Mouse (Mus musculus) layer of hippocampus, adult 9-10 months (tissue): ENCODE results near the gene Fetub.

Experiments
- DNase-seq: peaks from one replicate; pipeline ENCODE4 v3.0.0; 2022; ENCODE audit warnings: low spot score

Fetub gene

DNA sequence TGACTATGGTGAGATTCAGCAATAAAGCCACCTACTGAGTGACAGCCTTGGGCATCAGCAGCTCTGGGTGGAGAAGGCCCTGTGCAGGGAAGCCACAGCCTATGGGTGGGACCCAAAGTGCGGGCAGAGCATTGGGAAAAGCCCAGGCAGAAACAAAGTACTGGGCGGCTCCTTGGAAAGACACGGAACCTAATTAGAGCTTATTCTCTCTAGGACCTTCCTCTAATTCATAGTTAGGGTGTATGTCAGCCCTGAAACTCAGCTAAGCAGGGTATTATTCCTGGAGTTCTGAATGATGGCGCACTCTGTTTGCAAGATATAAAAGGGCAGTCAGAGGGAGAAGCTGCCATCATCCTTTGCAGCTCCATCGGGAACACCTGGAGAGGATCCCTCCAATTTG lies at the start of gene Fetub:
Gene Fetub (plus strand): TSS at position 301 of the 400 bp plus-strand sequence.
- no peak for DNase-seq

DNA sequence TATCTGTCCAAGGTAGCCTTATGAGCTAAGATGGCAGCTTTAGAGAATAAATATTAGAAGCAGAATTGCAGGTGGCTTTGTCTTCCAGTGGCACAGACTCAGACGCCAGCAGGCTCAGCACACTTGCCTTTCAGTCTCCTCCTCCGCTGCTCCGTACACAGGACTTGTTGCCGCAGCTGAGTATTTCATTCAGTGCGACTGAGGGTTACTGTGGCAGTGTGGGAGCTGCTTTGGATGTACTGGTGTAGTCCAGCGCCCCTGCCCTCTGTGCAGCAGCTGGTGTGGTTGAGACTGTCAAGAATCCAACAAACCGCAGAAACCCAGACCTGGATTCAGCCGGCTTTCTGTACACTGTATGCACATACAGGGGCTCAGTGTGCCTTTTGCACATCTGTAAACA lies 45.7 kb upstream of the Fetub start:
- no peak for DNase-seq

DNA sequence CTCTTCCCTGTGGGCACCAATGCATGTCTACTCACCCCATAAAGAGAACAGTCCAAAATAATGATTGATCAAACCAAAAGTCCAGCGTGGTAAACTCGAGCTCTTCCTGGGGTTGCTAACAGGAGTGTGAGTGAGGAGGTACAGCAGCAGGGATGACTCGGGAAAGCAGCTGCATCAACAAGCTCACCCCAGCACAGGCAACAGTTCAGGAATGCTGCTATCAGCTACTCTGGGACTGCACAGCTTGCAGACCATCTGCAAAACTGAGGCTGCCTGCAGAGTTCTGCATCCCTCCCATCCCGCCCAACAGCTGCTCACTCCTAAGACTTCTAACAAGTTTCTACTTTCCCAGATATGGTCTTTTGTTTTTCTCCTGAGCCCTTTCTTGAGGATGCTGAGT lies 44.8 kb upstream of the Fetub start:
- DNase-seq, result no peak

DNA sequence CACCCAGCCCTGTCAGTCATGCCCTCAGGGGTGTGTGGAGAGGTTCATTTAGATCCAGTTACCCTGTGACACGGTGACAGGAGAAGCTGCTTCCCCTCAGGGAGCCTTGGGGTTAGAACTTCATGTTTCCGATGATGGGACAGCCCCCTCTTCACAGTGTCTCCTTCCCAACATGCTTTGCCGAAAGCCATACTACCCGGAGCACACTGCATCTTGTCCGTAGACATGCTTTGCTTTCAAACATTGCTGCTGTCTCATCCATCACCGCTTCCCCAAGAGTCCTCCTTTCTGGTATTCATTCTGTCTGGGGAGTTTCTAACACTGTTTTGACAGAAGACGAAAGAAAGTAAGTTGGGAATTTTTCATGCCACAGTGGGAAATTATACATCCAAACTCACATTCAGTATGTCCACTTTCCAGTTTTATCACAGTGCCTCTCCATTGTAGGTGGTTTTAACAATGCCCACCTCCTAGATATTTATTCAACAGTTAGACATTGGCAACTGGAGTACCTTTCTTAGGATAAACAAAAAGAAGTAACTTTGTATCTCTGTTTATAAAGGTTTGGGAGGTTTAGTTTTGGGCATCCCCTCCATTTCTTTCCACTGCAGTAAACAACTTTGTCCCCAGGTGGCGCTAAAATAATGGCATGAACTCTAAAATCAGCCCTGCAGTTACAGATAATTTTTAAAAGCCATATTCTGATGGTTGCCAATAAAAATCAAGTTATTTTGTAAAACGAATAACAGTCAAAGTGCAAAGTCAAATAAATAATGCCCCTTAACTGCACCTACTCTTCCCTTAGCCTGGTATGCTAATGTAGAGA lies 41.7 kb upstream of the Fetub start:
- no peak for DNase-seq

DNA sequence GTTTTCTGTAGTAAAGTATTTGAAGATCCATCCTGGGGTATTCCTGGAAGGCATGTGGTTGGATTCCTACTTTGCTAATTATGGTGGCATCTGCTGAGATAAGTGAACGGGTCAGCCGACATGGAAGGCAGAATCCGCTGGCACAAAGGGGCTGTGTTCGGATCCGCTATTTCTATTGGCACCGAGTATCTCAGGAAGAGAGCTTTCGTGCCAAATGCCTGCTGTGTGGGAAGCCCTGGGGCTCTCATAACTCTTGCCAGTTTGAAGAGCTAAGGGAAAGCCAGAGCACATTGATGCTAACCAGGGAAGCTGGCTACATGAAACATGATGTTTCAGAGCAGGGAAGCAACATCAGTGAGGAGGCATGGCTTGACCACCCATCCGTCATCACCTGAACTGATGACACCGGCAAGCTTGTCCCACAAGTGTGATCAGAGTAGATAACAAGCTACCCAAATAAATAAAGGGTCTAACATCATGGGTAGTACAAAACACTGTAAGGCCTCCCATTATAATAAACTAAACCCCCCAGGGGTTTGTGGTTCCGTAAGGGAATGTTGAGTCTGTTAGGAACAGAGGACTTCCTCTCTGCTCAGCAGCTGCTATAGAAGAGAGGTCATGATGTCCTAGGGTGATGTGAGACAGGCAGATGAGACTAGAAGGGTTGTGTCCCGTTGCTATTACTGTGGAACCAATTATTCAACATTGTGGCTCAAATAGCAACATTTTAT lies 40.3 kb upstream of the Fetub start:
- no peak for DNase-seq

DNA sequence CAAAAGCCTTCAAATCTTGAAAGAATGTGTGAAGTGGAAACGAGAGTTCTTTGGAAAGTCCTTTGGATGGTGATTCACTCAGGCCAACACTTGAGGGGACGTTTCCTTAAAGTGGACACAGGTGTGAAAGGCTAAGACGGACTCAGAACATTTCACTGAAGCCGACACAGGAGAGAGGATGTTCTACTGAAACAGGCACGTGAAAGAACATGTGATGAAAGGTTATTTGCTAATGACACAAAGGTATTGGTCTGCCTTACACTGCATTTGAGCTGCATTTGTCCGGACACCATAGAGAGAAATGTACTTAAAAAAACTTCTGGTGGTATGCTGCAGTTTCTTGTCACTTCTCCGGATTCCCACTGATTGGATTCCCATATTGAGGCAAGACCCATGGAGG lies 39.4 kb upstream of the Fetub start:
- DNase-seq, result no peak

DNA sequence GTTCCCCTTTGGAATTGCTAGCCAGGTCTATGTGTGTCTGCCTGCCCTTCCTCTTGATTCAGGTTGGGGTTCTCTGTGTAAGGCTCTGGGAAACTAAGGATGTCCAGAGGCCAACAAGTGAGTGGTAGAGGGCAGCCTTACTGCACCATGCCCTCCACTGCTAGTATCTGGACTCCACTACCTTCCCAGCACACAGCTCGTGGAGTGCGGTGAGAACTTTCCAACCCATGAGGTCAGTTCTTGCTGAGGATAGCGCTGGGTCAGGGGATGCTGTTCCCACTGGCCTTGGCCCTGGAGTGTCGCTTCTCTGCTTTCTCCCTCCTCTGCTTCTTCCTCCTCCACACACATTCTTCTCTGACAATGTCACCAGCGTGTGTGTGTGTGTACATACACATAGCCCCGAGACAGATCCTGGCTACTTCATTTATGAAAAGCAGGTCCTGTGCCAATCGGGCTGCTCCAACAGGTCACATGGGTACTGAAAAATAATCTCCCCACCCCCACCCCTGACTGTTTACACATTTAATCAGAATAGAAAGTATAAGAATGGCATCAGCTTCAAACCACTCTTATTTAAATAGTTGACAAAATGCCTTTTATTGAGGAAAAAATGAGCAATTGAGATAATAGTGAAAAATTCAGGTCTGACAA lies 38.1 kb upstream of the Fetub start:
- DNase-seq, result no peak

DNA sequence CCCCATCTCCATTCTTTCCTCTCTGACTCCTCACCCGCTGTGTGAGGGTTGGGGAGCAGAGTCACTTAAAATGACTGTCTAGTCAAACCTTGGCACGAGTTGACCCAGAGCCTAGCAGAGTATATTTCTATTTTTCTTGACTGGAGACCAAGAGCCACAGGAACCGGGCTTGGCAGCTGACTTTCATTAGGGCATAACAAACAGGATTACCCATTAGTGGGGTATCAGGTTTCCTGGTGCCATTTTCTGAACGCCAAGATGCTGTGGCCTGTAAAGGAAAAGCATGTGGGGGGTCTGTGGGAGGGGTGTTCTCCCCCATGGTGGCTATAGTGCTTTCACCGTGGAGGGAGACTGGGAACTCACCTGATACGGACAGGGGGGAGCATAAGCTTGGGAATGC lies 37.2 kb upstream of the Fetub start:
- no peak for DNase-seq

DNA sequence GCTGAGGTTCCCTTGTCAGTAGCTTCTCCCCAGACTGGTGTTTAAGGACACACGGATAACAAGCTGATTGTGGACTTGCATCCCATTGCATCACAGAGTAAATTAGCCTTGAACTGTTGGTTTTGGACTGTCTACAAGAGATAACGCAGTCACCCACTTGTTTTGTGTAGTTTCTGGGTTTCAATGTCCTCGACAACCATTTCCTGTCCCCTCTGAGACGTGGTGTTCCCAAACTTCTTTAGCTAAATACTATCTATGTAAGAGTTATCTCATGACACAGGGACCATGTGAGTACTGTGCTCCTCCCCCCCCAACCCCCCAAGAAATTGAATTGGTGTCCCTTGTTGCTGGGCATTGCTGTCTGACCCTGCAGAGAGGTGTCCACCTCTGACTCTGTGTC lies 36.6 kb upstream of the Fetub start:
- no peak for DNase-seq

DNA sequence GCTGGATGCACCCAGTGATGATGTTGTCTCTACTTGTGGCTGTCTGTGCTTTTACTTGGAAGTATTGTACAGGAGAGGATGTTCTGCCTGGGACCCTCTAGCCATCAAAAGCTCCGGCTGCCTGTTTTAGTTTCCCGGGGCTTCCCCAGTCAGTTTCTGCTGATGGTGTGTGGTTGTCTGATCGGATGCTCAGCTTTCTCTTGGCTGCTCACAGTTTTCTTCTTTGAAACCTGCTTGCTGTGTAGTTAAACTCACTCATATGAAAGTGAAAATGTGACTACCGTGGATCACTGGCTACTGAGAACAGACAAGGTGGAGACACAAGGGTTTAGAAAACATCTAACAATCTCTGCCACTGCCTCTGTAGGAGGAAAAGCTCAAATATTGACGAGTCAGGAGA lies 34.7 kb upstream of the Fetub start:
- no peak for DNase-seq

DNA sequence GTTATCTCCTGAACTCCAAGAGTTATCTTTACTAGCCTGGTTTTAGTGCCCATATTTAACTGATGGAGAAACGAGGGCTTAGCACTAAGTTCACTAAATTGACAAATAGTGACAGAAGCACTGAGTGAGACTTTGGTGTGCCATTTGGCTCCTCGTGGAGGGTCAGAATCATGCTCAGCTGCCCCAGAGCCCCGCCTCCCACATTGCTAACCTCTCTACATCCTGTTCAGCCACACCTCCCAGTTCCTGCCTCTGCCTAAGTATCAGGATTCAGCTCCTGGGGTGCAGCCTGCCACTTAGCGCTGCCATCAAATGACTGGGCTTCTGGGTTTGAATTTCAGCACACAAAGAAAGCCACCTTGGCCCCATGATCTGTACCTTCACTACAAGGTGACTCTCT lies 32.8 kb upstream of the Fetub start:
- no peak for DNase-seq

DNA sequence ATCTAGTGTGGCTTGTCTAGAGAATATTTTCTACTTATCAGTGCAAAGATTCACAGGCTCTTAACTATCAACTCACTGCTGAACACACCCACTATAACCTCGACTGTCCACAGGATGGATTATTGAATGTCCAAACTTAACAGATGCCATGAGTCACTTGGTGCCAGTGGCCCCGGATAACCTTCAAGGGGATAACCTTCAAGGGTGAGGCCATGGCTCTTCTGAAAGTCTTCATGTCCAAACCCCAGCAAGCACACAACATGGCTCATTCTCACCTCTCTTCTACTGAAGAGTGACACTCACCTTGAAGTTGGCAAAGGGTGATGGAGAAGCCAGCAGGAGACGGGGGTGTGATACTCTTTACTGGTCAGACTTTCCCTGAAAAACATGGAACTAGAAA lies 31.4 kb upstream of the Fetub start:
- no peak for DNase-seq

DNA sequence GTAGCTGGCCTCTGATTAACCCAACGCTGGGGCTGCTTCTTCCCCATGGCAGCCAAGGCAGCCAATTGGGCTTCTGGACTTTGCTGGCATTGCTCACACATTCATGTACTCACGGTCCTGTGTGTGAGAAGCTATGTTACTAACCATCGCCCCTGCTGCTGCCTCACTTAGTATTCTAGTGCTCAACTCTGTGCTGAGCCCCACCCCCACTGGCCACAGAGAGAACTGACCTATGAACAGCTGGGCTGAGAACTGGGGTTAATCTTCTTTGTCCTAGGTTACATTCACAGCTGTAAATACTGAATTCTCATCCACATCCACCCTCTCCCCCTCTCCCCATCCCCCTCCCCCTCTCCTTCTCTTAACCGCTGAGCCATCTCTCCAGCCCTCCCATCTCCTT lies 29.3 kb upstream of the Fetub start:
- no peak for DNase-seq

DNA sequence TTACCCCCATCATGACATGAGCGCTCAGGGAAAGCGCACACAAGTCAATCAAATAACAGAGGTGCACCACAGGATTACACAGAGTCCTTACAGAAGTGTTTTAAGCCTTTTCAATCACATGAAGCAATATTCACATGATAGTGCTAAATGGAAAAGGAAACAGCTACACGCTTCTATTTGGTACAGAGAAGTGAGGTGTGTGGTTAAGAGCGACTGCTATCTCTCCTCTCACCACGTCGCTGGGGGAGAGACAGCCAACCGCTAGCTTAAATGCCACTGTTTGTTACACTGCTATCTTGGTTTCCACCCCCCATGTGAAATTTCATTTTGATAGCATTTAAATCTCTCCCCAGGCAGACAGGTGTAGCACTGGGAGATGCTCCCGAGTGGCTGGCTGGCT lies 28.4 kb upstream of the Fetub start:
- DNase-seq, result no peak

DNA sequence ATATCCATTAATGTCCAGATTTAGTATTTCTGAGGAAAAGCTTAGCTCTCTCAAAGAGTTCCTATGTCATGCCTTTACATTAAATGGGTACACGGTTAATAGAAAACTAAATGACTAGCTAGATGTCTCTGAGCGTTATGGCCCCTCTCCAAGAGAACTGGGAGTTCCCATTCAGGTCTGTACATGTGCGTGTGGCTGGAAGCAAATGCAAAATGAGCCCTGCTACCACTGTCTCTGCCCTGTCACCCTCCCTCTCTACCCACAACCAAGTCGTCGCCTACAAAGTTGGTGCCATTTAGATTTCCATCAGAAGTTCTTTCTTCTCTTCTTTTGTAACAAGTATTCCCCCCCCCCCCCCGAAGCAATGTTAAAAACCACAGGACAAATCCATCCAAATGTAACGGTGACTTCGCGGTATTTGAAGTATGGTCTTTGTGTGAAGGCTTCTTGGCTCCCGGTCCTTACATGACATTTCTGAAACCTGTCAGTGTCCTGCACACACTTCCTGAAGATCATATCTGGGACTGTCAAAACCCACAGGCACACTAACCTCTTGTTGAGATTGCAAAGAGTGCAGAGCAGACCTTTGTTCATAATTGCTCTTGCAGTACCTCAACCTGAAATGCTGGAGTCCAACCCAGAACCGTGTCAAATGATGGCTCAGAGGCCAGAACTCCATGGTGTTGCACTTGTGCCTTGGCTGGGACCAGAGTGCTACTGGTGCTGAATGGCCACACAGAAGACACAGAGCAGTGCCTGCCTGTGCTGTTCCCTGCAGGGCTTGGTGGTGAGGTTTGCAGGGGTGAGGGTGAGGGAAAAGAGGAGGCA lies 27.2 kb upstream of the Fetub start, which contains the start of gene Ahsg:
Gene Ahsg (plus strand): TSS at position 595 of the 828 bp plus-strand sequence.
- no peak for DNase-seq

DNA sequence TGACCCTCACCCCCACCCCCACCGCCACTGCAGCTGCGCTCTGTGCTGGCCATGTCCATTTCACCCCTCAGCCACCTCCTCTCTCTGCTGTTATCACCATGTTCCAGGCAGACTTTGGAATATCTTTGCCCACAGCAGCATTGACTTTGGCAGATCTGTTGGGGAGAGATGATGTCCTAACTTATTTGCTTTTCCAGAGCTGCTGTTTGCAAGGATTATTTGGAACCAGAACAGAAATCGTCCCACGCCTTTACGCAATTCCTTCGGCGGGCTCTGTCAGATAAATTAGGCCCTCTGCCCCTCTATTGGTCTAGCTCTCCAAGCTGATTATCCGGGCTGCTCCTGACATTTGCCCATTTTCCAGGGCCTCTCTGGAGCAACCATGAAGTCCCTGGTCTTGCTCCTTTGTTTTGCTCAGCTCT lies 26.4 kb upstream of the Fetub start:
- DNase-seq, result no peak

DNA sequence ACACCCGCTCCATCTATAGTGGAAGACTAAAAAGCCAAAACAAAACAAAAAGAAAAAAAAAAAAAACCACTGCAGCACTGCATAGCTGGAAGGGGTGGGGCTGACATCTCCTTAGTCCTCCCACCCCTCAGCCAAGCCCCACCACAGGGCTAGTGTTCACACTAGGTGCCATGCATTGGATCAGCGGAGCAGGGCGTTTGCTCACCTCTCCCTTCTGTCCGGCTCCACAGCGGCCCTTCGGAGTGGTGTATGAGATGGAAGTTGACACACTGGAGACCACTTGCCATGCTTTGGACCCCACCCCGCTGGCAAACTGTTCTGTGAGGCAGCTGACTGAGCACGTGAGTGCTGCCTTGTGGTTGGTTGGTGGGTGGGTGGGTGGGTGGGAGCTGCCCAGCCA lies 24.0 kb upstream of the Fetub start:
- DNase-seq, result no peak

DNA sequence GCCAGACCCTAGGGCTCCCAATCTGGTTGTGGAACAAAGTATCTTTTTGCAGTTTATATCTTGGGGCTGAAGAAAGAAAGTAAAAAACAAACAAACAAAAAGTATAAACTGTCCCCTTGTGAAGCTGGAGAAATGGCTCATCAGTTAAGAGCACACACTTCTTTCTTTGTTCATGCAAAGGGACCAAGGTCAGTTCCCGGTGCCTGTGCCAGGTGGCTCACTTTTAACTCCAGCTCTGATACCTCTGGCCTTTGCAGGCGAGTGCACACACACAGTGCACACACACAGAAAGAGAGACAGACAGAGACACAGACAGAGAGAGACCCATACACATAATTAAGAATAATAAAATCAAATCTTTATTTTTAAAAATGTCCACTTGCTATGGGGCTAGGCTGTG lies 21.5 kb upstream of the Fetub start:
- DNase-seq, result no peak

DNA sequence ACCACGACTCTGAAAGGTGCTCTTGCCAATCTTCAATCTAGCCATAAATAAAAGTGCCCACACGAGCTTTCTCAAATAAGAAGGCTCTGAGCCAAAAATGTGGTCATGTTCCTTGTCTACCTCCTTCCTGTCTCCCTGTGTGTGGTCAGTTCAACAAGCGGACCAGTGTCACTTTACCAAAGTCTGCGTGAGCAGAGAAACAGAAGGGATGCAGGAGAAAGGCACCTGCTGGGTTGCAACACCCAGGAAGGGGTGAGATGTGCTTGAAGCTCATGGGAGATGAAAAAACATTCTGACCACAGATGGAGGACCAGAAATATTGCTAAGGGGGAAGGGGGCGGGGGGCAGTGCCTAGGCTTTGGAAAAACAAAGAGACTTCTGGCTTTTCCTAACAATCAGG lies 18.8 kb upstream of the Fetub start:
- DNase-seq, result no peak

DNA sequence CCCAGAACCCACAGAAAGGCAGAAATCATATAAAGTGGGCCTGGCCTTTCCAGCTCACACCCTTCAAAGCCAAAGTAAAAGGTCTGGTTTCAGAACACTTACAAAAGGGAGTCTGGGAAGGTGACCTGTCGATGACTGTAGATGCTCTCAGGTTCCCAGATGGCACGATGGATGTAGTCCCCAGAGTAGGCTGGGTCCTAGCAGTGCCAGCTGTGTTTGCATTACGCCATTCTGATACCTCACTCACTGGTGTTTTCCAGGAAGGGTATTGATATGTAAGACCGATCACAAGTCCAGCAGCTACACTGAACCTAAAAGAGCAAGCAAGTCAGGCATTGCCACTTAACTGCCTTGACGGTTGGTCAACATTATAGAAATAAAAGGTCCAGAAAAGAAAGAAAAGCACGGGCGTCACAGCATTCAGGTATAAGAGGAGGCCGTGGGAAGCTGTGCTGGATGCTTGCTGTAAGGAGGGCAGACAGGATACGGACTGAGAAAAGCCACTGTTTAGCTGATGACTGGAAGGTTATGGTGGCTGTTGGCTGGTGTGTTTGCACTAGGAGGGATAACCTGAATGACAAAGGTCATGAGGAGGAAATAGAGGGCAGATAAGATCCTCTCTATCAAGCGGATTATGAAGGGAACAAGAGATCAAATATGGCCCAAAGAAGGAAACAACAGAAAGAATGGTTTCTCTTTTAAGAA lies 18.1 kb upstream of the Fetub start:
- no peak for DNase-seq

DNA sequence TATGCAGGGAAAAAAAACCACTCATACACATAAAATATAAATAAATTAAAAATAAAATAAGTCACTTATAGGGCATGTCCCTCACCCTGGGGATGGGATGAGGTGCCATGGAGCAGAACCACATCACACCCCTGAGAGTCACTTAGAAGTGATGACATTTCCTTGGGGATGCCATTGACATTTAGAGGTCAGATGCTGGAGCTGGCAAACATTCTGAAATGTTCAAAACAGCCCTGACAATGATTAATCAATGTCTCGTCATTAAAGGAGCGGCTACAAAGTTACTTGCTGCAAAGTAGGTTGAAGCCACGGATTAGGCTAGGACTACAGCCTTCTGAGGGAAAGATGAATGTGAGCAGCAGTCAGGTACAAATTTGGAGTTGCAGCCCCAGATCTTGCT lies 16.8 kb upstream of the Fetub start:
- DNase-seq, result no peak

DNA sequence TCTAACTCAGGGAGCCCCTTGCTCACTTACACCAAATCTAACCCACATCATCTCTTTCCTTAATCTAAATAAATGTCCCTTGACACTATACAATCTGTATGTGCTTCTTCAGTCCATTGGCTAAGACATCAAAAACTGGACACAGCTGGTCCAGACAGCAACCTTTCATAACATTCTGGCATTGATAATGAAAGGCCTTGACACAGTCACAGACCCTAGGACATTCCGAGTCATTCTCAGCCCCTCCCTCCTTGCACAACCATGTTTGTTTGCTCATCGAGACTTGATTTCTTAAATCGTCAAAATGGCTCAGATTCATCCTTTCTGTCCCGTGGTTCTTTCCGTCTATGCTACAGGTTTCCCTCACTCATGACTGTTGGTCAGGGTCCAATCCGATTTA lies 8.8 kb upstream of the Fetub start:
- no peak for DNase-seq
